Mouse (Mus musculus) lung, postnatal 25 days (tissue): Measurements from ENCODE around the gene Sarnp.
A peak's percentile ranks its signal among the peaks of the same experiment; 100 is the strongest.

Experiments used
- DNase-seq: peaks from one replicate; pipeline ENCODE4 v3.0.0; 2022; ENCODE audit warnings: low spot score

The Sarnp gene

GRCm38 (mm10) chr10:128817033-128817432 is at the start of gene Sarnp:
TSS of gene Sarnp (plus strand) at chr10:128817333.
- DNase-seq: no peak

- no peak for DNase-seq
Observed at GRCm38 (mm10) chr10:128772895-128773294, 44.2 kb upstream of the Sarnp start.

DNA sequence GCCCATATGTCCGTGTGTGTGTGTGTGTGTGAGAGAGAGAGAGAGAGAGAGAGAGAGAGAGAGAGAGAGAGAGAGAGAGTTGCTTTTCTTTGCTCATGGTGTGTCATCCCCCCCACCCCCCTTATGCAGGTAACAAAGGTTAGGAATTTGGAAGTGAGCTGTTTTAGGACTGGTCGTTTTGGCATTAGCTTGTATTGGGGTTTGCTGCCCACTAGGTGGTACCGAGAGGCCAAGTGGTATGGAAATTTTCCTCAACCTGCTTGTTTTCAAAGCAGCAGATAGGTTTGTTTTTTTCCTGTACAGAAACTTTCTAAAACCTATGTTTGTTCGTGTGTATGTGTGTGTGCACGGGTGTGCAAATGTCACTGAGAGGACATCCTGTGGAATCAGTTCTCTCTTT is 43.4 kb upstream of the Sarnp start:
- no peak for DNase-seq

GRCm38 (mm10) chr10:128778441-128778840 is 38.7 kb upstream of the Sarnp start:
- DNase-seq: no peak

DNA sequence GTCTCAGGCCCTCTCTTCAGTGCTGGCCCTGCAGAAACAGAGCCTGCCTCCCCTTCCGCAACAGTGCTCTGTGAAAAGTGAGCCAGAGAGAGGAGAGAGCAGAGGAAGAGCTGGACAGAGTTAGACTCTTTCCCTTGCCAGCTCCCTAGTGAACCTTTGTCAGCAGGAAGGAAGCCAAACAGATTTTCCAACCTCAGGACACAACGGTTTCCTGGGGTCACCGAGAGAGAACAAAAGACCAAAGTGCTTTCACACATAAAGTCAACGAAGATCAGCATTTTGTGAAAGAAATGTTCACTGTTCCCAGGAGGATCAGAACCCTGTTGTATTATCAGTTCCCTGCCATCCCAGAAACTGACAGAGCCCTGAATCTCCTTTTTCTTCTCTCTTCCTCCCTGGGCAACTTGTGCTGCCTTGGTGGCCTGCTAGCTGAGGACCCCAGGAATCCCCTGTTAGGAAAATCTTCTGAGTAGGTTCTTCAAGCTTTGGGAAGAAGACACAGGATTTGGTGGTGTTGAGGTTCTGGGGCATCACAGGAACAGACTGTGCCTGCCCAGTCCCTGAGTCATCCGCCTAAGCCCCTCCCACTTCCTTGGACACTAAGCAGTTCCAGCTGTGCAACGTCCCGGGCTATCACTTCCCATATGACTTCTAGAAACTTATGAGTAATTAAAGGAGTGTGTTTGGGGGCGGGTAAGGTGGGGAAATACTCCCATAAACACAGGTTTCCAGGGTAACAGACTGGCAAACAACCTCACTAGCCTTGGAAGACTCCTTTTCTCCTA is 37.9 kb upstream of the Sarnp start:
- DNase-seq: peak; percentile 93

GRCm38 (mm10) chr10:128780200-128780599 is 36.9 kb upstream of the Sarnp start:
- DNase-seq: peak; percentile 39

GRCm38 (mm10) chr10:128790398-128791124 is 26.6 kb upstream of the Sarnp start, which contains the start of gene Mmp19:
TSS of gene Mmp19 (plus strand) at chr10:128790910.
- DNase-seq: no peak

- DNase-seq: no peak
Observed at GRCm38 (mm10) chr10:128792041-128792440, 25.1 kb upstream of the Sarnp start.

DNA sequence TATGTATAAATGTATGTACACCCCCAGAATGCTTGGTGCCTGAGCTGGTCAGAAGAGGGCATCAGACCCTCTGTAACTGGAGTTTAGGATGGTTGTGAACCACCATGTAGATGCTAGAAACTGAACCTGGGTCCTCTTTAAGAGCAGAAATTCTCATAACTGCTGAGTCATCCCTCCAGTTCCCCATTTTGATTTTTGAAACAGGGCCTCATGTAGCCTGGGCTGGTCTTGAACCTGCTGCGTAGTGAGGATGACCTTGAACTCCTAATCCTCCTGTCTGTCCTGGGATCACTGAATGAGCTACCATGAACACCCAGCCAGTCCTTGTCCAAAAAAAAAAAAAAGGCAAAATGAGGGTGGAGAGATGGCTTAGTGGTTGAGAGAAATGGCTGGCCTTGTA is 23.9 kb upstream of the Sarnp start:
- DNase-seq: no peak

DNA sequence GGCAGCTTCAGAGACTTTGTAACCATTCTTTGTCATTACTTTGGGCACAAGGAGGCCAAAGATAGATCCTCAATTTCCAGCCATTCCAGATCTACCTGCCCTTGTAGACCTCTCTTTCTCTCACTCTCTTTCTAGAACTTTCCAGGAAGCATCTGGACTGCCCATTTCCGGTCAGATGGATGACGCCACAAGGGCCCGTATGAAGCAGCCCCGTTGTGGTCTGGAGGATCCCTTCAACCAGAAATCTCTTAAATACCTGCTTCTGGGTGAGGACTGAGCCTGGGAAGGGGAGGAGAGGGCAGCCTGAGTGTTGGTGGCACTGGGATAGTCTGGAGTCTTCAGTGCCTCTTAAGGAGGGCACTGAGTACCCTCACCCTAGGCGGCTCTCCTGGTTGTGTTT is 22.7 kb upstream of the Sarnp start:
- DNase-seq: no peak

- no peak for DNase-seq
Observed at GRCm38 (mm10) chr10:128795581-128795980, 21.6 kb upstream of the Sarnp start.

- no peak for DNase-seq
Observed at GRCm38 (mm10) chr10:128798676-128799075, 18.5 kb upstream of the Sarnp start.

- no peak for DNase-seq
Observed at GRCm38 (mm10) chr10:128801981-128802495, 15.1 kb upstream of the Sarnp start.

DNA sequence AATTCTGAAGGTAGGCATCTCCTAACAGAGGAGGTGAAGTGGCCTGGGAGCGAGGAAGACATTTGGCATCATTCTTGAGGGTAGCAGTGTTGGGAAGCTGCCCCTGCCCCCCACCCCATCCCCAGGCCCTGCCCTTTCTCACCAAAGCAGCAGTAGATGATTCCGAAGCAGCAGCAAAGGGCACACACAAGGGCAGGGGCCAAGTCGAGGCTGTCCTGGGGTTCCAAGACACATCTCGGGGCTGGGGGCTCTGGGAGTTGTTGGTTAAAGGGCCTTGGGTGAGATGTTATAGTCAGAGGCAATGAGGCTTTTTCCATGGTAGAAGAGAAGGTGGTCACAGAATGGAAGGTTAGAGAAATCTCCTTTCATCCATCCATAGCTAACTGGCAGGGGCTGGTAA is 14.2 kb upstream of the Sarnp start:
- no peak for DNase-seq

GRCm38 (mm10) chr10:128803361-128803760 is 13.8 kb upstream of the Sarnp start:
- no peak for DNase-seq

DNA sequence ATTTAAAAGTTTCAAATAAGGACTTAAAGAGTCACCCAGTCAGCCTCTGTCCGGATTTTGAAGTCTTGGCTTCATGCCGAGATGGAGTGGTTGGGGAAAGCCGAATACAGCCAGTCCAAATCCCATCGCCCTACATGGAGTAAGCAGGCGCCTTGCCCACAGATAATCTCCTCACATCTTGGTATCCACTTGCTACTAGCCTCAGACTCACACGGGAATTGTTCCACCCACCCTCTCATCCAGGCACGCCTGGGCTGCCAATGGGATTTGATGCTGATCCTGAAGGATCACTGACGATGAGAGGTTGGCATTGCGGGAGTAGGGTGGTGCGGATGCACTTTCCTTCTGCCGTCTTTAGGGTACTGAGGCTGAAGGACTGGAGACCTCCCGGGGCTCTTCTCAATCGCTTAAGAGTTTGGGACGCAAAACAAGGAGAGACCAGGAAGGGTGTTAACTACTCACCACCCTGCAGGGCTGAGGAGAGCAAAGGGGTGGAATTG is 13.3 kb upstream of the Sarnp start, which contains the start of gene Dnajc14:
Gene Dnajc14, plus strand, starts transcription at position 292 of the 500 bp plus-strand sequence.
- DNase-seq: peak; percentile 47

DNA sequence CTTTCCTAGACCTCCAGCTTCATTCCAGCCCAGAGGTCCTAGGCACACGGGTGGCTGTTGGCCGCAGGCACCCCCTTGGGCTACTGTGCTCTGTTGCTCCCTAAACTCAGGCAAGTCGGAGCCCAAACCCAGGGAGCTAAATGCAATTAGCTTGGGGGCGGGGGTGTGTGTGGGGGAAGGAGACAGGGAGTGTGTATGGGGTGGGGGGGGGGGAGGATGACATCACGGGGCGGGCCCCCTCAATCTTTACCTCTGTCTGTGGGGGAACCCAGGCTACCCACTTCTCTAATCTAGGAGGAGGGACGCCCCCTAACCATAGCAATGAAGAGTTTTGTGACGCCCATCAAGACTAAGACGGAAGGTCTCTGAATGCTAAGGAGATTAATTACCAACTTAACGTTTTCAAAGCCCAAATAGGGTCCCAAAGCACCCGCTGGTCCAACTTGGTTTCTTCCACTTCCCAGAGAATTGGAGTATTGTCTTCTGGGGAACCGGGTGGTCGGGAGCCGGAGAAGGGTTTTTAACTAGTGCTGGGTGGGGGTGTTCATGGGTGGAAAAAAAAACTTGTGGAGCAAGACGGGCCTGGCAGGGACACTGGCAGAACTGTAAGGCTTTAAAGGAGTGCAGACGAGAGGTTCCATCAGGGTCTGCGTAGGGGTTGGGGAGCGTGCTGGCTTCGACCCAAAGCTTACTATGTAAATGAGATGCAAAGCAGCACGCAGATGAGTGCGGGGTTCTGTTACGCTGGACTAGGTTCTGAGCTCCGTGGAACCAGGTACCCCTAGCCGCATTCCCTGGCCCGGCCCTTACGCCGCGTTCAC is 12.7 kb upstream of the Sarnp start, which contains the start of gene Tmem198b:
Gene Tmem198b, minus strand, starts transcription at position 100 of the 821 bp plus-strand sequence.
- DNase-seq: peak; percentile 52

DNA sequence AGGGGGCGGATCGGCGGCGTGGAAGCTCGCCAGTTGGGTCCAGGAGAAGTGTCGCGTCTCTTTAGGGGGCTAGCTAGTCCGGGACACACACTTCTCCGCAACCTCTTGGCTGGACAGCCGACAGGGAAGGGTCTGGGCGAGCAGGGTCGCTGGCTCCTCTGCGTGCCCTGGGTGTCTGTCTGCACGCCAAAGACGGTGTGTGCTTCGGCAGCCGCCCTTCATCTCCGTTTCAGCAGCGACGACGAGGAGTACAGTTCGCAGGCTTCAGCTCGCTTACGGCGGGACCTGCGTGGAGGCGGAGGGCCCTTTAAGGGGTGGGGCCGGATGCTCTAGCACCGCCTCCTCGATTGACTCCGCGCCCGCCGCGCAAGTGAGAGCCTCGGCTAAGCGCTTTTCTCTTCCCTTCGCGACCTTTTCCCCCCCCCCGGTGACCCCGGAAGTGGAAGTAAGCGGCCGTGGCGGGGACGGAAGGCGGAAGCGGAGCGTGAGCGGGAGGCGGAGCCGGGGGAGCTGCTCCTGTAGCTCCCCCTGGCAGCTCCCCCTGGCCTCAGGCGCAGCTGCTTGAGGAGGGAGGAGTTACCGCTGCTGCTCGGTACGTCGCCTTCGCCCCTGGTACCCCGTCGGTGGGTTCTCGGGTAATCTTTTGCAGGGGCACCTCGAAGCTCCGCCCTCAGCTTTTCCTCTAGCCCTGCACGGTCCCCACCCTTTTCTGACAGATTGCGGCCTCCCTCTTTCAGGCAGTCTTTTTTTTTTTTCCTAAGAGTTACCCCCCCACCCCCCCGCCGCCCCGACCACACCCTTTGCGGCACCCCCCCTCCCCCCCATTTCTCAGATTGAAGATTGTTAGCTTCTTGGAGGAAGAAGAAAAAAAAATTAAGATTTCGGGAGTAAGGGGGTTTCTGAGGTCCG is 11.8 kb upstream of the Sarnp start:
- DNase-seq: peak; percentile 97

GRCm38 (mm10) chr10:128806086-128806485 is 11.0 kb upstream of the Sarnp start:
- no peak for DNase-seq

DNA sequence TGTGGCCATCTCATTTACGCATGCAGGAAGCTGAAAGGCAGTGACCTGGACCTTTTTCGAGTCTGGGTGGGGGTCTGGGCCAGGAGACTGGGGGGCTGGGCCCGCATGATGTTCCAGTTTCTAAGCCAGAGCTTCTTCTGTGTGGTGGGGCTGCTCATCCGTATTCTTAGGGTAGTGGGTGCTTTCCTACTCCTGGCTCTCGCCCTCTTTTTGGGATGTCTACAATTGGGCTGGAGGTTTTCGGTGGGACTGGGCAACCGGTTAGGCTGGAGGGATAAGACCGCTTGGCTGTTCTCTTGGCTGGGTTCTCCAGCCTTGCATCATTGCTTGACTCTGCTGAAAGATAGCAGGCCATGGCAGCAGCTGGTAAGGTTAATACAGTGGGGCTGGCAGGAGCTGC is 10.1 kb upstream of the Sarnp start:
- DNase-seq: no peak

DNA sequence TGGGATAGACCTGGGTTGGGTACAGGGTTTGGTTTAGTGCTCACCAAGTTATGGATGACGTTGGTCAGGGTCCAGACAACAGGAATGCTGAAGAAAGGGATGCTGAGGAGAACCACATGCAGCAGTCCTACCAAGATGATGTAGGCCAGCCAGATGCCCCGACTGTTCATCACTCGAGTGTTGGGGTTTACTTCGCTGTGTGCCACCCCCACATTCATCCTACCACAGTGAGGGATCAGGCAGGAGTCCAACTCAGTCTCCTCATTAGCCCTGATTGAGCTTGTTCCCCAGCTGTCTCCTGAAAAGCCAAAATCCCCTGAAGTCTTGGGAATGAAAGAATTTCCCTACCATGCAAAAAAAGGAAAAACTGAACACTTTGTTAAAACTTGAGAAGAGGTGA is 3.1 kb downstream of the Sarnp start:
- DNase-seq: no peak
